Mouse (Mus musculus): ENCODE measurements around the gene Slc35d3.

DNA sequence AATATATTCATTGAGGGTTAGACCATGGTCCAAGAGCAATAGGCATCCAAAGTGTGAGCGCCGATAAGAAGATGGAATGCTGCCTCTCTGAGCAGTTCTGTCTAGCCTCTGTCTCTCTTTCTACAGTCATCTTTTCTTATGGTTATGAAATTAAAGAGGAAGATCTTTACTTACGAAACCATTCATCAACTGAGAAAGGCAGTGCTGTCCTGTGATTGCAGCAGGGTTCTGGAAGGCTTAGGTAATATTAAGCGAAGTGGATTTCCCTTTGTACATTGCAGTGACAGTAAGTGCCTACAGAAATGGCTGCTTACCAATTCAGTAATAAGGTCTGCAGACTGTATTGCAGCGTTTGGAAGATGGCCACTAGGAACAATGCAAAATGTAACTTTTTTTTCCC is 11.4 kb downstream of the Slc35d3 start:
- no peak for TF ChIP-seq POLR2A (IDR thresholded peaks at IDR 0.05; ENCODE audit: insufficient read depth, low read depth, low read length)
- TF ChIP-seq CTCF (IDR thresholded peaks at IDR 0.05; ENCODE audit: insufficient read depth, low read depth, low read length), result no peak
